Mouse (Mus musculus) hindbrain, embryonic 13.5 days (tissue): ENCODE measurements around the gene Sppl3. TPM values are rescaled to one million over a fixed set of nuclear protein-coding genes. Genes with fewer than 3 reads are reported as not detected.

Experiments used
- ATAC-seq: fragments of 200-750 bp; cut with Nextera tagmentation; 2 replicates; pipeline ENCODE4 v1.8.0; 2017; ENCODE audit warnings: moderate TSS enrichment; ENCODE audit not compliant: low FRiP score
- H3K27ac ChIP-seq: fragments of 300-500 bp; sonication (generic); 2 replicates; pipeline ENCODE4 v1.5.1; 2015; ENCODE audit warnings: inconsistent platforms, mild to moderate bottlenecking, moderate library complexity
- H3K27me3 ChIP-seq: fragments of 300-500 bp; sonication (generic); 2 replicates; pipeline ENCODE4 v1.6.1; 2015; ENCODE audit warnings: mild to moderate bottlenecking, inconsistent platforms
- H3K36me3 ChIP-seq: fragments of 300-500 bp; sonication (generic); 2 replicates; pipeline ENCODE4 v1.6.1; 2015; ENCODE audit warnings: mild to moderate bottlenecking, inconsistent platforms
- H3K4me1 ChIP-seq: fragments of 300-500 bp; sonication (generic); replicated peaks from 2 replicates; pipeline ENCODE4 v1.6.1; 2015; ENCODE audit warnings: inconsistent platforms
- H3K4me2 ChIP-seq: fragments of 300-500 bp; sonication (generic); 2 replicates; pipeline ENCODE4 v1.6.1; 2015; ENCODE audit warnings: inconsistent platforms, mild to moderate bottlenecking, moderate library complexity
- H3K4me3 ChIP-seq: fragments of 300-500 bp; sonication (generic); 2 replicates; pipeline ENCODE4 v1.5.1; 2015; ENCODE audit warnings: mild to moderate bottlenecking, inconsistent platforms
- H3K9ac ChIP-seq: fragments of 300-500 bp; sonication (generic); 2 replicates; pipeline ENCODE4 v1.6.1; 2015; ENCODE audit warnings: mild to moderate bottlenecking, inconsistent platforms
- H3K9me3 ChIP-seq: fragments of 300-500 bp; sonication (generic); 2 replicates; pipeline ENCODE4 v1.6.1; 2016; ENCODE audit warnings: inconsistent platforms
- WGBS: fragments of 180-500 bp; shearing (Covaris S2); methylation state at CpG from one replicate; pipeline ENCODE4 v1.1.7; 2015; 5-methylcytosine and 5-hydroxymethylcytosine counted together
- polyA plus RNA-seq: library from polyadenylated mRNA; unstranded; fragments of >200 nt; fragmentation: Nextera tagmentation; extraction: Ambion mirVana; gene quantifications from 2 replicates; pipeline ENCODE4 v1.2.1, GENCODE M21; 2015

Gene Sppl3
- polyA plus RNA-seq, 1 experiment from 2014 or later, result 15.8 TPM

DNA sequence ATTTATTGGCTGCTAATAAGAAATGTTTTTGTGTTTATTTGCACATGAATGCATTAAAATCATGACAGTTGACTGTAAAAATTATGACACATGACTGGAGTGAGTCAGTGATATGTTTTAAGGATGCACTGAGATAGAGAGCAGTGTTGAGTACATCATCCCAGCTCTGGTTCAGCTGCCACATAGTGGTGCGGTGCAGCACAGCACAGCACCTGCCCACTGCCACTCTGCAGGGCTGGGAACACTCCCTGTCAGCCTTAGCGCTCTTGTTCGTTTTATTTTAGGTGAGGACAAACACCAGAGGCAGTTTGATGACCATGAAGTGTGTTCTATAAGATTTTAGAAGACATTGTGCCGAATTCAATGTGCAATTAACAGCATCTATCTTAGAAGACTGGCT is 15.2 kb downstream of the Sppl3 start:
- Histone ChIP-seq H3K4me1 (peaks cover 31% of the 10 kb centered on the region), H3K9me3 (no peaks in the 10 kb centered on the region), H3K4me2 (no peak overlapping the region), H3K4me3 (no peak overlapping the region), H3K27me3 (no peaks in the 10 kb centered on the region), H3K9ac (no peak overlapping the region), H3K27ac (no peak overlapping the region), H3K36me3 (no peaks in the 10 kb centered on the region)
- no peak for ATAC-seq
- 85% methylated on average over 4 of the region's 4 CpGs for WGBS

DNA sequence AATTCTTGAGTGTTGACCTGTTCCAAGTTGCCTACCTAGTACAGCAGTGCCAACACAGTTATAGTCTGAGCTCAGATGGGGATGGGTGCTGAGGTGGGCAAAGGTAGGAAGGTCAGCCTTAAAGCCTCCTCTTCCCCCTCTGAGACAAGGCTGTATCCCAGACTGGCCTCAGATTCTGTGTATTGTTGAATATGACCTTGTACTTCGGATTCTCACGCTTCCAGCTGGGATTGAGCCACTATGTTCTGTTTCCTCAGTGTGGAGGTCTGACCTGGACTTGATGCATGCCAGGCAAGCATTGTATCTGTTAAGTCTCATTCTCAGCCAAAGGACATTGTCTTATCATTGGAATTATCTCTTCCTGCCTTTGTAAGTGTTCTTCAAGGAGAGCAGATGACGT is 16.2 kb downstream of the Sppl3 start:
- Histone ChIP-seq H3K4me1 (peaks cover 36% of the 10 kb centered on the region), H3K27me3 (no peaks in the 10 kb centered on the region), H3K27ac (no peak overlapping the region), H3K4me2 (no peak overlapping the region), H3K36me3 (no peaks in the 10 kb centered on the region), H3K9ac (no peak overlapping the region), H3K4me3 (no peak overlapping the region), H3K9me3 (no peaks in the 10 kb centered on the region)
- 88% methylated on average over 3 of the region's 3 CpGs for WGBS
- ATAC-seq, result no peak

- no peaks in the 10 kb centered on the region for H3K27me3 ChIP-seq
- peaks cover 41% of the 10 kb centered on the region for H3K4me1 ChIP-seq
- no peaks in the 10 kb centered on the region for H3K9me3 ChIP-seq
- no peak overlapping the region for H3K27ac ChIP-seq
- H3K4me3 ChIP-seq, result no peak overlapping the region
- H3K4me2 ChIP-seq, result no peak overlapping the region
- no peak for ATAC-seq
- WGBS, result 93% methylated on average over 4 of the region's 4 CpGs
- H3K36me3 ChIP-seq, result no peaks in the 10 kb centered on the region
- no peak overlapping the region for H3K9ac ChIP-seq
Measured at GRCm38 (mm10) chr5:115028920-115029319, 18.0 kb downstream of the Sppl3 start.

GRCm38 (mm10) chr5:115029509-115029908 is 18.6 kb downstream of the Sppl3 start:
- Histone ChIP-seq H3K4me3 (no peak overlapping the region), H3K4me1 (peaks cover 39% of the 10 kb centered on the region), H3K27ac (no peak overlapping the region), H3K36me3 (no peaks in the 10 kb centered on the region), H3K27me3 (no peaks in the 10 kb centered on the region), H3K9me3 (no peaks in the 10 kb centered on the region), H3K4me2 (no peak overlapping the region), H3K9ac (no peak overlapping the region)
- ATAC-seq, result no peak
- 96% methylated on average over 3 of the region's 3 CpGs for WGBS

- WGBS, result 81% methylated on average over 5 of the region's 5 CpGs
- no peak overlapping the region for H3K4me2 ChIP-seq
- no peak overlapping the region for H3K9ac ChIP-seq
- no peak overlapping the region for H3K4me3 ChIP-seq
- H3K27me3 ChIP-seq, result no peaks in the 10 kb centered on the region
- no peak overlapping the region for H3K27ac ChIP-seq
- no peaks in the 10 kb centered on the region for H3K9me3 ChIP-seq
- ATAC-seq, result no peak
- H3K4me1 ChIP-seq, result peaks cover 38% of the 10 kb centered on the region
- no peaks in the 10 kb centered on the region for H3K36me3 ChIP-seq
Measured at GRCm38 (mm10) chr5:115031576-115031975, 20.6 kb downstream of the Sppl3 start.

- 91% methylated on average over 2 of the region's 2 CpGs for WGBS
- Histone ChIP-seq H3K27me3 (no peaks in the 10 kb centered on the region), H3K36me3 (no peaks in the 10 kb centered on the region), H3K4me3 (no peak overlapping the region), H3K27ac (no peak overlapping the region), H3K4me2 (no peak overlapping the region), H3K9ac (no peak overlapping the region), H3K4me1 (peaks cover 38% of the 10 kb centered on the region), H3K9me3 (no peaks in the 10 kb centered on the region)
- no peak for ATAC-seq
Measured at GRCm38 (mm10) chr5:115032620-115033019, 21.7 kb downstream of the Sppl3 start.

DNA sequence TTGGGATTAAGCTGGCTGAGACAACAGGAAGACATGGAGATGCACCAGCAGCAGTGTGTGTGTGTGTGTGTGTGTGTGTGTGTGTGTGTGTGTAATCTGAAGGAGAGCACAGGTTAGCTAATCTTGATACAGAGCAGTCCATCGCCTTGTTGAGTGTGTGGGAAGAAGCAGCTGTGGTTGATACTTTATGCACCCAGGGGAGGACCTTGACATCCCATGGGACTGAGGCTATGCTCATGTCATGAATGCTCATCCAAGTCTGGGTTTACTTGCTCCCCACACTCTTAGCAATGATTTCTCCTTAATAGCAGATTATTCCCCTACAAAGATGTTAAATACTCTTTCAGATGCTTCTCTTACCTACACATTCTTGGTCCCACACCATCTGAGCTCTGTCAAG is 24.3 kb downstream of the Sppl3 start:
- 100% methylated on average over 1 of the region's 1 CpGs for WGBS
- Histone ChIP-seq H3K4me1 (peaks cover 31% of the 10 kb centered on the region), H3K36me3 (no peaks in the 10 kb centered on the region), H3K9ac (no peak overlapping the region), H3K27me3 (no peaks in the 10 kb centered on the region), H3K9me3 (no peaks in the 10 kb centered on the region), H3K27ac (no peak overlapping the region), H3K4me2 (no peak overlapping the region), H3K4me3 (no peak overlapping the region)
- no peak for ATAC-seq

- no peak for ATAC-seq
- Histone ChIP-seq H3K4me2 (no peak overlapping the region), H3K9me3 (no peaks in the 10 kb centered on the region), H3K4me1 (peaks cover 18% of the 10 kb centered on the region), H3K27me3 (no peaks in the 10 kb centered on the region), H3K27ac (no peak overlapping the region), H3K36me3 (no peaks in the 10 kb centered on the region), H3K9ac (no peak overlapping the region), H3K4me3 (no peak overlapping the region)
- WGBS, result 88% methylated on average over 2 of the region's 2 CpGs
Measured at GRCm38 (mm10) chr5:115037099-115037498, 26.2 kb downstream of the Sppl3 start.

DNA sequence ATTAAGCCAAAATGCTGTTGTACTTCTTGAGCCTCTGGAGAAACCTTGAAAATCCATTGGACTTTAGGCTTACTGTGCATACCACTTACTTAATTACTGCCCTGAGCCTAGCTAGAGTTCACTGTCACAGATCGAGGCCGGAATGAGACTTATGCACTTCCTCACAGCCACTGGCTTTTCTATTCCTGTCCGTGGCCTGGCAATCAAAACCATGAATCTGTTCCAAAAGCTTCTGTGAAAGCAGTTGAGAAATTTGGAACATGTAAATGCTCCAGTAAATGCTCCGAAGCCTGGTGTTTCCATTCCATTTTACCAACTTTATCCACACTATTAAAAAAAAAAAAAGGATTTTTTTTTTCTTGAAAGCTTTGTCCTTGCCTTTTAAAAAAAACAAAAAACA is 29.8 kb downstream of the Sppl3 start:
- Histone ChIP-seq H3K36me3 (no peaks in the 10 kb centered on the region), H3K4me1 (peaks cover 9% of the 10 kb centered on the region; the same call in 1 of the 2 replicates), H3K4me2 (no peak overlapping the region), H3K27me3 (no peaks in the 10 kb centered on the region), H3K4me3 (no peak overlapping the region), H3K9ac (no peak overlapping the region), H3K9me3 (no peaks in the 10 kb centered on the region), H3K27ac (no peak overlapping the region)
- WGBS, result 86% methylated on average over 4 of the region's 4 CpGs
- ATAC-seq, result no peak

GRCm38 (mm10) chr5:115043626-115044025 is 32.7 kb downstream of the Sppl3 start:
- H3K27me3 ChIP-seq, result no peaks in the 10 kb centered on the region
- H3K4me2 ChIP-seq, result no peak overlapping the region
- H3K9me3 ChIP-seq, result no peaks in the 10 kb centered on the region
- H3K9ac ChIP-seq, result no peak overlapping the region
- peaks cover 4% of the 10 kb centered on the region; the same call in 1 of the 2 replicates for H3K4me1 ChIP-seq
- ATAC-seq, result no peak
- no peaks in the 10 kb centered on the region for H3K36me3 ChIP-seq
- WGBS, result over 99% methylated on average over 4 of the region's 4 CpGs
- H3K4me3 ChIP-seq, result no peak overlapping the region
- no peak overlapping the region for H3K27ac ChIP-seq

GRCm38 (mm10) chr5:115045146-115045677 is 34.3 kb downstream of the Sppl3 start:
- WGBS, result 86% methylated on average over 2 of the region's 2 CpGs
- H3K27me3 ChIP-seq, result no peaks in the 10 kb centered on the region

DNA sequence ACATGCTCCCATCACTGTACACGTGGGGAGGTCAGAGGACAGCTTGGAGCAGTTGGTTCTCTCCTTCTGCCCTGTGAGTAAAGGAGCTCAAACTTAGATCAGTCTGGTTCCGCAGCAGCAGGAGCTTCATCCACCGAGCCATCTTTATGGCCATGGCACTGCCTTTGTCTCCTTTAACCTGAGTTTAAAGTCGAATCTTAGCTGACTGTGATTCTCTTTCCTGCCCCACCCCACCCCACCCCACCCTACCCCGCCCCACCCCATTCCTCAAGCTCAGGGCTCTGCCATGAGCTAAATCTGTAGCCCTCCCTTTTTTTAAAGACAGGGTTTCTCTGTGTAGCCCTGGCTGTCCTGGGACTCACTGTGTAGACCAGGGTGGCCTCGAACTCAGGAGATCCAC is 38.8 kb downstream of the Sppl3 start:
- Histone ChIP-seq H3K27me3 (no peaks in the 10 kb centered on the region), H3K27ac (no peak overlapping the region), H3K36me3 (no peaks in the 10 kb centered on the region), H3K9me3 (no peaks in the 10 kb centered on the region), H3K4me3 (no peak overlapping the region), H3K4me1 (peaks cover 22% of the 10 kb centered on the region), H3K4me2 (no peak overlapping the region), H3K9ac (no peak overlapping the region)
- WGBS, result 90% methylated on average over 6 of the region's 6 CpGs
- ATAC-seq, result no peak

More at GRCm38 (mm10) chr5:115045146-115045677, 34.3 kb downstream of the Sppl3 start:
- Histone ChIP-seq H3K27ac (no peak overlapping the region), H3K9ac (no peak overlapping the region), H3K36me3 (no peaks in the 10 kb centered on the region), H3K9me3 (no peaks in the 10 kb centered on the region), H3K4me1 (peaks cover 4% of the 10 kb centered on the region; the same call in 1 of the 2 replicates), H3K4me3 (no peak overlapping the region), H3K4me2 (no peak overlapping the region)
- ATAC-seq, result no peak

GRCm38 (mm10) chr5:115050776-115051175 is 39.8 kb downstream of the Sppl3 start:
- Histone ChIP-seq H3K4me2 (no peak overlapping the region), H3K36me3 (no peaks in the 10 kb centered on the region), H3K4me1 (peaks cover 22% of the 10 kb centered on the region), H3K27me3 (no peaks in the 10 kb centered on the region), H3K27ac (no peak overlapping the region), H3K9ac (no peak overlapping the region), H3K9me3 (no peaks in the 10 kb centered on the region), H3K4me3 (no peak overlapping the region)
- 89% methylated on average over 6 of the region's 6 CpGs for WGBS
- no peak for ATAC-seq
